Mouse (Mus musculus): ENCODE results near the gene Dnlz.

The Dnlz gene

GRCm38 (mm10) chr2:26356678-26357077 lies 4.8 kb upstream of the Dnlz start:
- DNase-seq (ENCODE audit: low spot score), result no peak

- no peak for DNase-seq (ENCODE audit: low spot score)
Measured at GRCm38 (mm10) chr2:26356231-26356630, 4.3 kb upstream of the Dnlz start.

- DNase-seq (ENCODE audit: low spot score), result no peak
Measured at GRCm38 (mm10) chr2:26354401-26354800, 2.5 kb upstream of the Dnlz start.

GRCm38 (mm10) chr2:26353066-26353980 lies 1.4 kb upstream of the Dnlz start:
- DNase-seq (ENCODE audit: low spot score), result no peak

GRCm38 (mm10) chr2:26352291-26352910 lies 491 bp upstream of the Dnlz start:
- DNase-seq (ENCODE audit: low spot score), result peak; percentile 44

- DNase-seq (ENCODE audit: low spot score), result no peak
Measured at GRCm38 (mm10) chr2:26348241-26348640, 3.7 kb downstream of the Dnlz start.

- no peak for DNase-seq (ENCODE audit: low spot score)
Measured at GRCm38 (mm10) chr2:26342609-26343490, 9.1 kb downstream of the Dnlz start.

- DNase-seq (ENCODE audit: low spot score), result peak; percentile 30
Measured at GRCm38 (mm10) chr2:26342044-26342443, 9.9 kb downstream of the Dnlz start.

GRCm38 (mm10) chr2:26341510-26341981 lies 10.4 kb downstream of the Dnlz start:
- no peak for DNase-seq (ENCODE audit: low spot score)

- peak; percentile 73 for DNase-seq (ENCODE audit: low spot score)
Measured at GRCm38 (mm10) chr2:26339204-26339551, 12.7 kb downstream of the Dnlz start.

GRCm38 (mm10) chr2:26338302-26339203 lies 13.4 kb downstream of the Dnlz start:
- DNase-seq (ENCODE audit: low spot score), result no peak

GRCm38 (mm10) chr2:26330702-26331101 lies 21.2 kb downstream of the Dnlz start:
- no peak for DNase-seq (ENCODE audit: low spot score)

GRCm38 (mm10) chr2:26330056-26330468 lies 21.8 kb downstream of the Dnlz start:
- DNase-seq (ENCODE audit: low spot score), result no peak

GRCm38 (mm10) chr2:26329402-26329801 lies 22.5 kb downstream of the Dnlz start:
- no peak for DNase-seq (ENCODE audit: low spot score)

GRCm38 (mm10) chr2:26327852-26328251 lies 24.1 kb downstream of the Dnlz start:
- DNase-seq (ENCODE audit: low spot score), result no peak

GRCm38 (mm10) chr2:26325386-26326181 lies 26.3 kb downstream of the Dnlz start:
- peak; percentile 62 for DNase-seq (ENCODE audit: low spot score)

- DNase-seq (ENCODE audit: low spot score), result no peak
Measured at GRCm38 (mm10) chr2:26324917-26325316, 27.0 kb downstream of the Dnlz start.

- no peak for DNase-seq (ENCODE audit: low spot score)
Measured at GRCm38 (mm10) chr2:26323589-26324325, 28.2 kb downstream of the Dnlz start.
